Mouse (Mus musculus) ovary, postnatal 36 days (tissue): ENCODE measurements around the gene Srgap1.

ENCODE experiments used
- DNase-seq: peaks from one replicate; pipeline ENCODE4 v3.0.0; 2022; ENCODE audit warnings: low spot score, mixed read lengths

Gene Srgap1

GRCm38 (mm10) chr10:121962053-121962452 is 85.1 kb downstream of the Srgap1 start:
- no peak for DNase-seq

GRCm38 (mm10) chr10:121961121-121961893 is 85.8 kb downstream of the Srgap1 start:
- DNase-seq, result no peak

- DNase-seq, result no peak
Observed at GRCm38 (mm10) chr10:121958741-121959140, 88.4 kb downstream of the Srgap1 start.

- DNase-seq, result no peak
Observed at GRCm38 (mm10) chr10:121956505-121956904, 90.6 kb downstream of the Srgap1 start.

GRCm38 (mm10) chr10:121955730-121956129 is 91.4 kb downstream of the Srgap1 start:
- no peak for DNase-seq

- no peak for DNase-seq
Observed at GRCm38 (mm10) chr10:121954877-121955276, 92.2 kb downstream of the Srgap1 start.

- DNase-seq, result no peak
Observed at GRCm38 (mm10) chr10:121953041-121953440, 94.1 kb downstream of the Srgap1 start.

GRCm38 (mm10) chr10:121946173-121946572 is 100.9 kb downstream of the Srgap1 start:
- DNase-seq, result peak; percentile 6

- DNase-seq, result no peak
Observed at GRCm38 (mm10) chr10:121931909-121932308, 115.2 kb downstream of the Srgap1 start.

GRCm38 (mm10) chr10:121926094-121926493 is 121.0 kb downstream of the Srgap1 start:
- DNase-seq, result no peak

GRCm38 (mm10) chr10:121919016-121919415 is 128.1 kb downstream of the Srgap1 start:
- DNase-seq, result no peak

GRCm38 (mm10) chr10:121918579-121918978 is 128.5 kb downstream of the Srgap1 start:
- no peak for DNase-seq

GRCm38 (mm10) chr10:121915530-121915929 is 131.6 kb downstream of the Srgap1 start:
- DNase-seq, result no peak

- DNase-seq, result no peak
Observed at GRCm38 (mm10) chr10:121904137-121904536, 143.0 kb downstream of the Srgap1 start.

GRCm38 (mm10) chr10:121902651-121903050 is 144.5 kb downstream of the Srgap1 start:
- no peak for DNase-seq

- DNase-seq, result no peak
Observed at GRCm38 (mm10) chr10:121900772-121901171, 146.3 kb downstream of the Srgap1 start.

GRCm38 (mm10) chr10:121899706-121900105 is 147.4 kb downstream of the Srgap1 start:
- DNase-seq, result no peak

- no peak for DNase-seq
Observed at GRCm38 (mm10) chr10:121897835-121898370, 149.2 kb downstream of the Srgap1 start.

GRCm38 (mm10) chr10:121891390-121892067 is 155.6 kb downstream of the Srgap1 start:
- DNase-seq, result no peak

GRCm38 (mm10) chr10:121890061-121890460 is 157.1 kb downstream of the Srgap1 start:
- DNase-seq, result no peak

GRCm38 (mm10) chr10:121886805-121887204 is 160.3 kb downstream of the Srgap1 start:
- DNase-seq, result no peak

- DNase-seq, result no peak
Observed at GRCm38 (mm10) chr10:121885512-121886218, 161.4 kb downstream of the Srgap1 start.
